Mouse (Mus musculus): ENCODE results near the gene H2-Ke6.

The H2-Ke6 gene

DNA sequence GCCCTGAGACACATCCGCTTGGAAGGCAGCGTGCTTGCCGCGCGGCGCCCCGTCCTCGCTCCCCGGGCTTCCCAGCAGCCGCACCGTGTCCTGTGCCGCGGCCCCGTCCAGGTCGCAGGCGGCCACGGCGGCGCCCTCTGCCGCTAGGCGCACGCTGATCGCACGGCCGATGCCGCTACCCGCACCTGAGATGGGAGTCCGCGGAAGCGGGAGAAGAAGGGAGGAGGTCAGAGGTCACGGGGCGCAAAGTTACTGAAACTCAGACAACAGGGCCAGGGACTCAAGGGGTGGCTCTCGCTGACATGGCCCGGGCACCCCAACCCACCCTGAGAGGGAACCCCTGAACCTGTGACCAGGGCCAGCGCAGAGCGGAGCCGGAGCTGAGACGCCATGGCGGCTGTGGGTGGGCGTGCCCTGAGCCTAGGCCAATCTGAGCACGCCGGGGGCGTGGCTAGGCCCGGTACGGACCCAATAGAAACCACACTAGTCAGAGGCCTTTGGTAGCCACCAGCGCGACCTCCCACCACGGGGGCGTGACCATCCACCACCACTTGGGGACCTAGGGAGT is at the start of gene H2-Ke6:
TSS of gene H2-Ke6 (minus strand) at position 405 of the 568 bp plus-strand sequence.
- peak; percentile 93 for DNase-seq (ENCODE audit: low read depth, low spot score)

DNA sequence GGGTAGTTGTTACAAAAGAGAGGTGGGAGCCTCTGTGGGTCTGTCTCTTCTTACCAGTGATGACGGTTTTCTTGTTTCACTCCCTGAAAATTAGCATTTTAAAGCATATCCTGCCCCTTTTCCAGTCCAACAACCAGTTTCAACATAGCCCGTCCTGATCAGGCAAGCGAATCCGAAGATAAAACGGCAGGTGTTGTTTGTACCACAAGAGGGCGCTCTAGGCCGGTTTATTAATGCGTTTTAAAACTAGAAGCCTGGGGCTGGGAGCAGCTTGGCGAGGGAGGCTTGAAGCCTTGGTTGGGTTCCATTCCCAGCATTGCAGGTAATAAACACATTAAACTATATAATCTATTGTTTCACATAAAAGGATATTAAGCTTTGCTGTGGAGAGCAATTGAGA is 49.7 kb upstream of the H2-Ke6 start:
- DNase-seq (ENCODE audit: low read depth, low spot score) = peak; percentile 93

DNA sequence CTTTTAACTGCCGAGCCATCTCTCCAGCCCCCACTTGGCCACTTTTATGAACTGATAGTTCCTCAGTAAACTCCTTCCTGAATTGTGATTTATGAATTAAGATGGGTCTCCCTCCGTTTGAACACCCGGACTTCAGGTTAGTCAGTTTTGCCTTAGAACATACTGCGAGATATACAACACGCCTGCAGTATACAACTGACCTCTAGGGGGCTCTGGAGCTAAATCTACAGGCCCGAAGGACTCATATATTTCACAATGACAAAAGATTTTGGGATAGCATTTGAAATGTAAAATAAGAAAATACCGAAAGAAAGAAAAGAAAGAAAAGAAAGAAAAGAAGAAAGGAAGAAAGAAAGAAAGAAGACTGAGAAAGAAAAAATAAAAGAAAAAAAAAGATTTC is 47.4 kb upstream of the H2-Ke6 start:
- DNase-seq (ENCODE audit: low read depth, low spot score) = peak; percentile 84

DNA sequence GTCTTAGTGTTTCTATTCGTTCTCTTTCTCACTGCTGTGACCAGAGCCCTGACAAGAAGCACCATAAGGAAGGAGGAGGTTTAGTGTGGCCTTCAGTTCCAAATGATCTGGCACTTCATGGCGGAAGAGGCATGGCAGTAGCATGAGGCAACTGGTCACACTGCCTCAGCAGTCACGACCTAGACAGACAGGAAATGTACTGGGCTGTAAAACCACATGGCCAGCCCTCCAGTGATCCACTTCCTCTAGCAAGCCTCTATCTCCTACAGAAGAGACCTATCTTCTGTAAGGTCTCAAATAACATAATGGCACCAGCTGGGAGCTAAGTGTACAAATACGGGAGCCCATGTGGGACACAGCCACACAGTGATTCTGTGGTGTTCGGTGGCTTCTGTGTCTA is 44.2 kb upstream of the H2-Ke6 start:
- no peak for DNase-seq (ENCODE audit: low read depth, low spot score)

GRCm38 (mm10) chr17:34068864-34069263 is 41.0 kb upstream of the H2-Ke6 start:
- no peak for DNase-seq (ENCODE audit: low read depth, low spot score)

DNA sequence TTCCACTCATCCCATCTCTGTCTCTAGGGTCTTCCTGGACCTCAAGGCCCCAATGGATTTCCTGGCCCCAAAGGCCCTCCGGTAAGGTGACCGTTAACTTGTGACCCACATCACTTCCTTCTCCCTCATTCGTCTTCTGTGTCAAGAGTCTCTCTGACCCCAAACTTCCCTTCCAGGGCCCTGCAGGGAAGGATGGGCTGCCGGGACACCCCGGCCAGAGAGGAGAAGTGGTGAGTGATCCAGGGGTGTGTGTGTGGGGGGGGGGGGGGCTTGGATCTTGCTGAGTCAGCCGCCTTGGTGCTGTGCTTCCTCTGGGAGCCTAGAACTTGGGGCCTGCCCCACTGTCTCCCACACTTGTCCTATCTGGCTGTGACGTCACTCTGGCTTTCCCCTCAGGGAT is 29.4 kb upstream of the H2-Ke6 start:
- no peak for DNase-seq (ENCODE audit: low read depth, low spot score)

GRCm38 (mm10) chr17:34047404-34048050 is 19.7 kb upstream of the H2-Ke6 start:
- DNase-seq (ENCODE audit: low read depth, low spot score) = no peak

DNA sequence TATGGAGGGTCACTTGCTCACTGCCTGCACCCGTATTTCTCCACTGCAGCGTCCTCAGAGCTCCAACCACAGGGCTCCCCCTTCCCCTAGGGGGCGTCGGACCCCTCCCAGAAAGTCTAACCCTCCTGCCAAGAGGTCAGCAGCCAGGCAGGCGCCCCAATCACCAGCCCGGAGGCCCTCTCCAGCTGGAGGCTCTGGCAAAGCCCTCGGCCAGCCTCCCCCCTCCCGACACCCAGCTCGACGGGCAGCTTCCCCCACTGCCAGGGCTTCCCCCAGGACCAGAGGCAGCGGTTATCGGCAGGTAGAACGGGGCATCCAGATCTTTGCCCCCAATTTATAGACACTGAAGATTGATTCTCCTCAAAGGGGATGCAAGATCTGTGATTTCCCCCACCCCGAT is 18.1 kb upstream of the H2-Ke6 start:
- no peak for DNase-seq (ENCODE audit: low read depth, low spot score)

GRCm38 (mm10) chr17:34039562-34040450 is 11.9 kb upstream of the H2-Ke6 start:
- DNase-seq (ENCODE audit: low read depth, low spot score) = peak; percentile 71

GRCm38 (mm10) chr17:34038878-34039561 is 11.2 kb upstream of the H2-Ke6 start, which contains the start of gene Col11a2:
Col11a2 (plus strand) TSS chr17:34039437.
- DNase-seq (ENCODE audit: low read depth, low spot score) = no peak

DNA sequence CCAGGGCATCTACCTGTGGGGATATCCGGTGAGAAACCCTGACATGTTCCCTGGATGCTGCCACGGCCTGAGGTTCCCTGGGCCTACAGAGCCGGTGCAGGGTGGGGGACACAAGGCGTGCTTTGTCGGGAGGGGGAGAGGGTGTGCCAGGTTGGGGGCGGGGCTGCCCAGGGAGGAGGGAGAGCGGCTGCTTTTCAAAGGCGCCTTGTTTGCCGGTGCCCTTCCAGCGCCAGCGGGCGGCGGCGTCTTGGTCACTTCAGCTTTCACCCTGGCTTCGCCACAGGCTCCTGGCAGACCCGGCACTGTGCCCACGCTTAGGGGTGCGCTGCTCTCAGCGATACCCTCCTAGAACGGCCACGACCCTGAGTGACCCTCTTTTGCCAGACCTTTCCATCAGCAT is 10.6 kb upstream of the H2-Ke6 start:
- no peak for DNase-seq (ENCODE audit: low read depth, low spot score)

DNA sequence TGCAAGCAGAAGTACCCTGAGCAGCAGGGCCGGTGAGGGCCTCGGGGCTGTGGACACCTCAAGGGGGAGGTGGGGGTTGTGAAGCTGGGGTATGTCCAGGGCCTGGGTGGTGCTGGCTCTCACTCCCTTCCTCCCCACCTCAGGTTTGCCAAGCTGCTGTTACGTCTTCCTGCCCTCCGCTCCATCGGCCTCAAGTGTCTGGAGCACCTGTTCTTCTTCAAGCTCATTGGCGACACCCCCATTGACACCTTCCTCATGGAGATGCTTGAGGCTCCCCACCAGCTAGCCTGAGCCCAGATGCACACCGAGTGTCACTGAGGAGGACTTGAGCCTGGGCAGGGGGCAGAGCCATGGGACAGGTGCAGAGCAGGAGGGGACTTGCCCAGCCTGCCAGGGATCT is 9.4 kb upstream of the H2-Ke6 start:
- no peak for DNase-seq (ENCODE audit: low read depth, low spot score)

DNA sequence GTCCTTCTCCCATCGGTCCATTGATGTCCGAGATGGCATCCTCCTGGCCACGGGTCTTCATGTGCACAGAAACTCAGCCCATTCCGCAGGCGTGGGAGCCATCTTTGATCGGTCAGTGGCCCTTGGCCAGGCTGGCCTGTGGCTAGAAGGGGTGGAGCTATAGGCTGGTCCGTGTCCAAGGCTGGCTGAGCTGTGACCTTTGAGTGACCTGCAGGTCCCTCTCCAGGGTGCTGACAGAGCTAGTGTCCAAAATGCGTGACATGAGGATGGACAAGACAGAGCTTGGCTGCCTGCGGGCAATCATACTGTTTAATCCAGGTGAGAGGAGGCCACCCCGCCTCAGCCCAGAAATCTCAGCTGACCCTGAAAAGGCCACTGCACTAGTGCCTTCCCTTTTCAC is 8.8 kb upstream of the H2-Ke6 start:
- no peak for DNase-seq (ENCODE audit: low read depth, low spot score)

GRCm38 (mm10) chr17:34035517-34035916 is 7.7 kb upstream of the H2-Ke6 start:
- no peak for DNase-seq (ENCODE audit: low read depth, low spot score)

- DNase-seq (ENCODE audit: low read depth, low spot score) = peak; percentile 88
Observed at GRCm38 (mm10) chr17:34034064-34034463, 6.2 kb upstream of the H2-Ke6 start.

GRCm38 (mm10) chr17:34033441-34033840 is 5.6 kb upstream of the H2-Ke6 start:
- DNase-seq (ENCODE audit: low read depth, low spot score) = no peak

- no peak for DNase-seq (ENCODE audit: low read depth, low spot score)
Observed at GRCm38 (mm10) chr17:34032806-34033205, 4.9 kb upstream of the H2-Ke6 start.

DNA sequence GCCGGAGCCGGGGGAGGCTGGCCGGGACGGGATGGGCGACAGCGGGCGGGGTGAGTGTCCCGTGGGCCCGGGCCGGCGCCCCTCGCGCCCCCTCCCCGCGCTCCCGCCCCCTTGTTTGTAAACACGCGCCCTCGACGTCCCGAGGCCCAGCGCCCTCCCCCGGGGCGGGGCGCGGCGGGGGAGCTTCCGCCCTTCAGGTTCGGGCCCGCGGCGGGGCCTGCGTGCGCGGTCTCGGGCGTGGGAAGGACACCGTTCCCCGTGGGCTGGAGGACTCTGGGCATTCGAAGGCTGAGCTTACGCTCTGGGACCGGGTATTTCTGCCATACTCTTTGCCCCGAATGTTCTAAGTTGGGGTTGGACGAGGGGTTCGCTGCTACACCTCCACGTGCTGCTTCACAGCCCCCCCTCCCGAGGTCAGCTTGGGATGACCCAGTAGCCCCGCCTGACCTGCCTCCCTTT is 4.3 kb upstream of the H2-Ke6 start:
- DNase-seq (ENCODE audit: low read depth, low spot score) = peak; percentile 46

DNA sequence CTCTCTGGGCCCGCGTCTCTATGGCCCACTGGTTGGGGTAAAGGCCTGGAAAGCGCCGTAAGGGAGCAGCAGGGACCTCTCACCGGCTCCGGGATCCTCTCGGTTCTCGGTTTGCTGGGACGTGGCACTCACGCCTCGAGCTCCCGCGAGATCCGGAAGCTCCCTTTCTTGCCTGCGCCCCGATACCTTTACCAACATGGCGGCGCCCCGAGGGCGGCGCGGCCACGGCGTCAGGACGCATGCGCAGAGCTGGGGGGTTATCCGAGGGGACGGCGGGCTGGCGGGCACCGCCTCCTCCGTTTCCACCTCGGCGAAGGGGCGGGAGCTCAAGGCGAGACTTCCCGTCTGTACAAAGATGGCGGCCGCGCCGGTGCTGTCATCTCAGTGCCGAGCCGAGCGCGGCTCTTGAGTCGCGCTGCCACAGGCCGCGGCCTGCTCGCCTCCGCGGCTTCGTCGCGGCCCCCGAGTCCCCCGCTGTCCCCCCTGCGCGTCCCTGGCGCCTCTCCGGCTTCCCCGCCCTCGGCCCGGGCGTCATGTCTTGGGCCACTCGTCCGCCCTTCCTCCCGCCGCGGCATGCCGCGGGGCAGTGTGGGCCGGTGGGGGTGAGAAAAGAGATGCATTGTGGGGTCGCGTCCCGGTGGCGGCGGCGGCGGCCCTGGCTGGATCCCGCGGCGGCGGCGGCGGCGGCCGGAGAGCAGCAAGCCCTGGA is 3.8 kb upstream of the H2-Ke6 start, which contains the start of the genes Slc39a7 and Rxrb:
TSS of gene Slc39a7 (minus strand) at position 218 of the 709 bp plus-strand sequence.
TSS of gene Rxrb (plus strand) at position 348 of the 709 bp plus-strand sequence.
- peak; percentile 96 for DNase-seq (ENCODE audit: low read depth, low spot score)

- peak; percentile 53 for DNase-seq (ENCODE audit: low read depth, low spot score)
Observed at GRCm38 (mm10) chr17:34030861-34031326, 3.0 kb upstream of the H2-Ke6 start.

All from 3T3-L1 (cell line).